In the genomic region with DNA sequence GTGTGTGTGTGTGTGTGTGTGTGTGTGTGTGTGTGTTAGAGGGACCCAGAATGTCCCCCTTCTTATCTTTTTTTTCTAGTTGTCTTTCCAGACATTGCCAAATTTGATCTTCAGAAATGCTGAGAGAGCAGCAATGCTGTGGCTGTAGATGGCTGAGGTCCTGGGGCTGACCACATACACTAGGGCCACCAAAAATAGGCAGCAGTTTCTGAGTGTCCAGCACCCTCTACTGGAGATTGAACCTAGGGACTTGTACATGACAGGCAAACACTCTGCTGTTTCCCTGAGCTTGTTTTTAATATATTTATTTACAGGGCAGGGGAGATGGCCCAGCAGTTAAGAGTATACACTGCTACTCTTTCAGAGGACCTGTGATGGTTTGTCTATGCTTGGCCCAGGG, we compare ENCODE assay signal across 11 mouse cellular contexts. TPM values are rescaled to one million over a fixed set of nuclear protein-coding genes. Genes with fewer than 3 reads are reported as not detected.
A peak's percentile ranks its signal among the peaks of the same experiment; 100 is the strongest.
DNase-seq lines count a peak whose midpoint lies in the region; ATAC-seq and TF ChIP-seq lines count a peak whose summit lies in the region.
"Had no signal": no experiment of that assay in that cellular context is flagged by ENCODE, and none has a peak within 500 bp of the region (broad histone marks: within the 10 kb centered on the region; RNA-seq: fewer than 3 reads in every experiment).

No protein-coding gene starts in this region.

- no peak for TF ChIP-seq POLR2A in testis, adult 2 months (IDR thresholded peaks at IDR 0.05; ENCODE audit: control insufficient read depth, low read depth, low read length)

- H3K9ac ChIP-seq in kidney, embryonic 15.5 days = no peak overlapping the region
- H3K9ac ChIP-seq in forebrain, embryonic 14.5 days (ENCODE audit: low read length) = no peak overlapping the region
- H3K9ac ChIP-seq: forebrain, embryonic 12.5 days; liver, embryonic 13.5 days had no signal

- no peaks in the 10 kb centered on the region for H3K9me3 ChIP-seq in kidney, embryonic 15.5 days (replicated peaks)
- H3K9me3 ChIP-seq in forebrain, embryonic 14.5 days (replicated peaks; ENCODE audit: control insufficient read depth, low read length) = no peaks in the 10 kb centered on the region
- H3K9me3 ChIP-seq: forebrain, embryonic 12.5 days; liver, embryonic 13.5 days had no signal

- peak; percentile 47 for DNase-seq in gastrocnemius, adult 18-20 months (ENCODE audit: low spot score)
- DNase-seq in gastrocnemius, postnatal 14 days = no peak
- DNase-seq in kidney, postnatal 14 days = peak; percentile 45
- no peak for DNase-seq in testis, postnatal 10 days (ENCODE audit: low spot score)
- DNase-seq in urinary bladder, postnatal 4 days (ENCODE audit: low spot score in 2 of 2) = no peak
- no peak for DNase-seq in forebrain, embryonic 14.5 days (ENCODE audit: low spot score)
- DNase-seq: liver, embryonic 13.5 days; thymus, postnatal 25 days had no signal

- TF ChIP-seq CTCF in testis, adult 2 months (IDR thresholded peaks at IDR 0.05; ENCODE audit: control insufficient read depth, insufficient read depth, insufficient replicate concordance, low read depth, low read length) = peak; percentile 7; the same call in 1 of the 2 replicates

- ATAC-seq in kidney, embryonic 15.5 days (replicated peaks; ENCODE audit: low FRiP score) = no peak
- ATAC-seq in forebrain, embryonic 14.5 days = no peak

- intact Hi-C loops in gastrocnemius, postnatal 14 days (cut with DNase I; ENCODE audit: low total_unique reads) = loop anchor here (5.0 kb wide), 1 partner anchor 33 kb away; no protein-coding TSS in a partner anchor

- H3K27ac ChIP-seq in kidney, embryonic 15.5 days = no peak overlapping the region
- H3K27ac ChIP-seq in testis, adult 2 months (ENCODE audit: control insufficient read depth, insufficient read depth, low read depth, low read length) = no peak overlapping the region
- H3K27ac ChIP-seq in forebrain, embryonic 14.5 days (ENCODE audit: low read depth, low read length) = no peak overlapping the region
- H3K27ac ChIP-seq: forebrain, embryonic 12.5 days; liver, embryonic 13.5 days had no signal

- H3K4me2 ChIP-seq in kidney, embryonic 15.5 days = no peak overlapping the region
- H3K4me2 ChIP-seq in forebrain, embryonic 14.5 days (ENCODE audit: low read length) = no peak overlapping the region
- H3K4me2 ChIP-seq: forebrain, embryonic 12.5 days; liver, embryonic 13.5 days had no signal

- H3K4me3 ChIP-seq in kidney, embryonic 15.5 days (replicated peaks) = no peak overlapping the region
- no peak overlapping the region for H3K4me3 ChIP-seq in testis, adult 2 months (ENCODE audit: control insufficient read depth, low read depth, low read length)
- no peak overlapping the region for H3K4me3 ChIP-seq in forebrain, embryonic 14.5 days (ENCODE audit: low read depth, low read length)
- H3K4me3 ChIP-seq: forebrain, embryonic 12.5 days; liver, embryonic 13.5 days had no signal

- H3K27me3 ChIP-seq in kidney, embryonic 15.5 days = no peaks in the 10 kb centered on the region
- no peaks in the 10 kb centered on the region for H3K27me3 ChIP-seq in testis, adult 2 months (ENCODE audit: control insufficient read depth, insufficient read depth, low read length)
- H3K27me3 ChIP-seq in forebrain, embryonic 14.5 days (replicated peaks; ENCODE audit: control insufficient read depth, insufficient read depth, low read length) = no peaks in the 10 kb centered on the region
- H3K27me3 ChIP-seq: liver, embryonic 13.5 days had no signal

- no peaks in the 10 kb centered on the region for H3K36me3 ChIP-seq in kidney, embryonic 15.5 days
- no peaks in the 10 kb centered on the region for H3K36me3 ChIP-seq in testis, adult 2 months (ENCODE audit: control insufficient read depth, insufficient read depth, low read length)
- no peaks in the 10 kb centered on the region for H3K36me3 ChIP-seq in forebrain, embryonic 14.5 days (ENCODE audit: control insufficient read depth, insufficient read depth, low read length)
- H3K36me3 ChIP-seq: forebrain, embryonic 12.5 days; liver, embryonic 13.5 days had no signal

- H3K4me1 ChIP-seq in kidney, embryonic 15.5 days = peaks cover 20% of the 10 kb centered on the region
- H3K4me1 ChIP-seq in testis, adult 2 months (ENCODE audit: control insufficient read depth, insufficient read depth, low read length) = peaks cover 8% of the 10 kb centered on the region
- peaks cover 5% of the 10 kb centered on the region; the same call in 1 of the 2 replicates for H3K4me1 ChIP-seq in forebrain, embryonic 14.5 days (ENCODE audit: control insufficient read depth, insufficient read depth, low read length)

RNA-seq across cellular contexts. Expression of a gene that starts 12.0 kb away (rescaled TPM):
- total RNA-seq in gastrocnemius, adult 18-20 months (2021) = 10 to 100 TPM; 37.4 to 48.6 TPM
- total RNA-seq in gastrocnemius, postnatal 14 days (2021) = 10 to 100 TPM; 50.7 to 52.3 TPM
- polyA plus RNA-seq in kidney, embryonic 15.5 days (2015; fragmentation: Nextera tagmentation; extraction: Ambion mirVana) = 605 and 671 TPM in 2 replicates
- 75.4 and 83.4 TPM in 2 replicates for polyA plus RNA-seq in testis, adult 2 months (2012; rRNA removed)
- 712 and 729 TPM in 2 replicates for polyA plus RNA-seq in forebrain, embryonic 14.5 days (2014; fragmentation: Nextera tagmentation; extraction: Ambion mirVana)

RNA-seq across cellular contexts. Expression of a gene that starts 12.6 kb away (rescaled TPM):
- 10 to 100 TPM; 20.2 to 22.4 TPM for total RNA-seq in gastrocnemius, adult 18-20 months (2021)
- total RNA-seq in gastrocnemius, postnatal 14 days (2021) = 10 to 100 TPM; 25.3 to 29.0 TPM
- polyA plus RNA-seq in kidney, embryonic 15.5 days (2015; fragmentation: Nextera tagmentation; extraction: Ambion mirVana) = 98.5 and 105 TPM in 2 replicates
- 33.9 and 43.7 TPM in 2 replicates for polyA plus RNA-seq in testis, adult 2 months (2012; rRNA removed)
- polyA plus RNA-seq in forebrain, embryonic 14.5 days (2014; fragmentation: Nextera tagmentation; extraction: Ambion mirVana) = 81.7 and 94.8 TPM in 2 replicates

Comparison
In these comparisons a context has a peak if more than half of its experiments do, and no peak if none do; other contexts are left out.
1. DNase-seq: peak in gastrocnemius, adult 18-20 months (single experiment) and kidney, postnatal 14 days (single experiment); none in gastrocnemius, postnatal 14 days (single experiment), testis, postnatal 10 days (single experiment), urinary bladder, postnatal 4 days (0 of 2) and forebrain, embryonic 14.5 days (single experiment).